Mouse (Mus musculus): Measurements from ENCODE around the gene Carmil1. TPM values are rescaled to one million over a fixed set of nuclear protein-coding genes. Genes with fewer than 3 reads are reported as not detected.

The Carmil1 gene
- polyA plus RNA-seq, 2 experiments = 18.7 to 33.9 TPM

GRCm38 (mm10) chr13:24318618-24319017 is 38.0 kb upstream of the Carmil1 start:
- H3K36me3 ChIP-seq (ENCODE audit: control insufficient read depth, insufficient read depth, low read length) = no peaks in the 10 kb centered on the region
- no peak overlapping the region for H3K4me3 ChIP-seq (replicated peaks; ENCODE audit: low read length)
- no peaks in the 10 kb centered on the region for H3K9me3 ChIP-seq (ENCODE audit: control insufficient read depth, low read length)
- ATAC-seq (ENCODE audit: low FRiP score, low read depth) (no peak), DNase-seq (ENCODE audit: low spot score) (peak; percentile 60)
- no peaks in the 10 kb centered on the region for H3K4me1 ChIP-seq (ENCODE audit: control insufficient read depth, insufficient read depth, low read length)
- no peak overlapping the region for H3K27ac ChIP-seq (replicated peaks; ENCODE audit: low read depth, low read length)
- no peak overlapping the region for H3K9ac ChIP-seq (ENCODE audit: low read depth, low read length, severe bottlenecking)
- H3K27me3 ChIP-seq (ENCODE audit: control insufficient read depth, insufficient read depth, low read length) = no peaks in the 10 kb centered on the region
- WGBS = 12% methylated on average over 4 of the region's 4 CpGs
- H3K4me2 ChIP-seq (replicated peaks; ENCODE audit: low read depth, low read length, severe bottlenecking) = no peak overlapping the region
- TF ChIP-seq POLR2A (IDR thresholded peaks at IDR 0.05; ENCODE audit: borderline replicate concordance, extremely low read depth, insufficient read depth, insufficient read length) = no peak

GRCm38 (mm10) chr13:24316563-24316962 is 36.0 kb upstream of the Carmil1 start:
- no peak overlapping the region for H3K4me3 ChIP-seq (replicated peaks; ENCODE audit: low read length)
- DNase-seq (ENCODE audit: low spot score) (no peak), ATAC-seq (ENCODE audit: low FRiP score, low read depth) (no peak)
- no peaks in the 10 kb centered on the region for H3K9me3 ChIP-seq (ENCODE audit: control insufficient read depth, low read length)
- H3K9ac ChIP-seq (ENCODE audit: low read depth, low read length, severe bottlenecking) = no peak overlapping the region
- WGBS = 78% methylated on average over 3 of the region's 3 CpGs
- no peaks in the 10 kb centered on the region for H3K27me3 ChIP-seq (ENCODE audit: control insufficient read depth, insufficient read depth, low read length)
- no peaks in the 10 kb centered on the region for H3K4me1 ChIP-seq (ENCODE audit: control insufficient read depth, insufficient read depth, low read length)
- H3K4me2 ChIP-seq (replicated peaks; ENCODE audit: low read depth, low read length, severe bottlenecking) = no peak overlapping the region
- no peak for TF ChIP-seq POLR2A (IDR thresholded peaks at IDR 0.05; ENCODE audit: borderline replicate concordance, extremely low read depth, insufficient read depth, insufficient read length)
- H3K27ac ChIP-seq (replicated peaks; ENCODE audit: low read depth, low read length) = no peak overlapping the region
- H3K36me3 ChIP-seq (ENCODE audit: control insufficient read depth, insufficient read depth, low read length) = no peaks in the 10 kb centered on the region

- Histone ChIP-seq H3K4me3 (replicated peaks; ENCODE audit: low read length) (no peak overlapping the region), H3K9ac (ENCODE audit: low read depth, low read length, severe bottlenecking) (no peak overlapping the region), H3K27ac (replicated peaks; ENCODE audit: low read depth, low read length) (no peak overlapping the region), H3K27me3 (ENCODE audit: control insufficient read depth, insufficient read depth, low read length) (no peaks in the 10 kb centered on the region), H3K9me3 (ENCODE audit: control insufficient read depth, low read length) (no peaks in the 10 kb centered on the region), H3K4me1 (ENCODE audit: control insufficient read depth, insufficient read depth, low read length) (no peaks in the 10 kb centered on the region), H3K4me2 (replicated peaks; ENCODE audit: low read depth, low read length, severe bottlenecking) (no peak overlapping the region), H3K36me3 (ENCODE audit: control insufficient read depth, insufficient read depth, low read length) (no peaks in the 10 kb centered on the region)
- DNase-seq (ENCODE audit: low spot score) = no peak
- no peak for ATAC-seq (ENCODE audit: low FRiP score, low read depth)
- no peak for TF ChIP-seq POLR2A (IDR thresholded peaks at IDR 0.05; ENCODE audit: borderline replicate concordance, extremely low read depth, insufficient read depth, insufficient read length)
- 87% methylated on average over 8 of the region's 8 CpGs for WGBS
Measured at GRCm38 (mm10) chr13:24311011-24311940, 30.7 kb upstream of the Carmil1 start.

GRCm38 (mm10) chr13:24306248-24306647 is 25.7 kb upstream of the Carmil1 start:
- Histone ChIP-seq H3K9ac (ENCODE audit: low read depth, low read length, severe bottlenecking) (no peak overlapping the region), H3K9me3 (ENCODE audit: control insufficient read depth, low read length) (no peaks in the 10 kb centered on the region), H3K4me3 (replicated peaks; ENCODE audit: low read length) (no peak overlapping the region), H3K4me2 (replicated peaks; ENCODE audit: low read depth, low read length, severe bottlenecking) (no peak overlapping the region), H3K4me1 (ENCODE audit: control insufficient read depth, insufficient read depth, low read length) (no peaks in the 10 kb centered on the region), H3K27ac (replicated peaks; ENCODE audit: low read depth, low read length) (no peak overlapping the region), H3K27me3 (ENCODE audit: control insufficient read depth, insufficient read depth, low read length) (no peaks in the 10 kb centered on the region), H3K36me3 (ENCODE audit: control insufficient read depth, insufficient read depth, low read length) (no peaks in the 10 kb centered on the region)
- no peak for TF ChIP-seq POLR2A (IDR thresholded peaks at IDR 0.05; ENCODE audit: borderline replicate concordance, extremely low read depth, insufficient read depth, insufficient read length)
- ATAC-seq (ENCODE audit: low FRiP score, low read depth) (no peak), DNase-seq (ENCODE audit: low spot score) (no peak)
- 64% methylated on average over 4 of the region's 4 CpGs for WGBS

- Histone ChIP-seq H3K9ac (ENCODE audit: low read depth, low read length, severe bottlenecking) (no peak overlapping the region), H3K4me2 (replicated peaks; ENCODE audit: low read depth, low read length, severe bottlenecking) (no peak overlapping the region), H3K9me3 (ENCODE audit: control insufficient read depth, low read length) (no peaks in the 10 kb centered on the region), H3K4me3 (replicated peaks; ENCODE audit: low read length) (no peak overlapping the region), H3K27me3 (ENCODE audit: control insufficient read depth, insufficient read depth, low read length) (no peaks in the 10 kb centered on the region), H3K4me1 (ENCODE audit: control insufficient read depth, insufficient read depth, low read length) (no peaks in the 10 kb centered on the region), H3K27ac (replicated peaks; ENCODE audit: low read depth, low read length) (no peak overlapping the region), H3K36me3 (ENCODE audit: control insufficient read depth, insufficient read depth, low read length) (no peaks in the 10 kb centered on the region)
- ATAC-seq (ENCODE audit: low FRiP score, low read depth) (no peak), DNase-seq (ENCODE audit: low spot score) (no peak)
- 75% methylated on average over 4 of the region's 4 CpGs for WGBS
- TF ChIP-seq POLR2A (IDR thresholded peaks at IDR 0.05; ENCODE audit: borderline replicate concordance, extremely low read depth, insufficient read depth, insufficient read length) = no peak
Measured at GRCm38 (mm10) chr13:24305486-24305885, 24.9 kb upstream of the Carmil1 start.
